Mouse (Mus musculus): ENCODE measurements around the gene Cbfa2t2. TPM values are rescaled to one million over a fixed set of nuclear protein-coding genes. Genes with fewer than 3 reads are reported as not detected.
A peak's percentile ranks its signal among the peaks of the same experiment; 100 is the strongest.

Gene Cbfa2t2
- total RNA-seq, 2 experiments from 2014 or later: 23.9 to 35.6 TPM

- no peak for DNase-seq
Observed at GRCm38 (mm10) chr2:154425522-154425921, 10.8 kb upstream of the Cbfa2t2 start.

DNA sequence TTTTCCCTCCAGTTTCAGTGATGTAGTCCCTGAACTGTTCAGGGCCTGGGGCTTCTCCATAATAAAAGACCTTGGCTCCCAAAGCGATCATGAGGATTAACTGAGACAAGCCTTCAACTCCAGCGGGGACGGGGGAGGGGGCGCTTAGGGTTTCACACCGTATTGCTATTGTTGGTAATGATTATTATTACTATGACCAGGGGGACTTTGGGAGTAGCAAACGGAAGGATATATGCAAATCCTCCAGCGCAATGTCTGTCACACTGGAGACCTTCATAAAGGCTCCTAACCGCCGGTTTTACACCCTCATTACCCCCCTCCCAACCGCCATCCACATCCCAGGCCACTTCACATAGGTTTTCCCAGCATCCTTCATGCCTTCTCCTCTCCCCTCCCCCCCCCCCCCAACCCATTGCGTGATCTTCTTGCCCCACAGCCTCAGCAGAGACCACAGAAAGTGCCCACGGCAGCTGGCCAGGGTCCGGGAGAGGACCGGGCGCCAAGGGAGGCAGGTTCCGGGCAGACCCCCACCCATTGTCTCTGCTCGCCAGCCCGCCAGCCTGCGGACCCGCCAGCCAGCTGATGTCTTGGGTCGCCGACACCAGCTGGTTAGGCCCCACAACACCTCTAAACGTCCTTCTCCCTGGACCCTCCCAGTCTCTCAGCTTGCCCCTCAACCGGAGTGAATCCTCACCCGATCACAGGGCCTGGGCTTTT lies 9.9 kb upstream of the Cbfa2t2 start:
- no peak for DNase-seq

DNA sequence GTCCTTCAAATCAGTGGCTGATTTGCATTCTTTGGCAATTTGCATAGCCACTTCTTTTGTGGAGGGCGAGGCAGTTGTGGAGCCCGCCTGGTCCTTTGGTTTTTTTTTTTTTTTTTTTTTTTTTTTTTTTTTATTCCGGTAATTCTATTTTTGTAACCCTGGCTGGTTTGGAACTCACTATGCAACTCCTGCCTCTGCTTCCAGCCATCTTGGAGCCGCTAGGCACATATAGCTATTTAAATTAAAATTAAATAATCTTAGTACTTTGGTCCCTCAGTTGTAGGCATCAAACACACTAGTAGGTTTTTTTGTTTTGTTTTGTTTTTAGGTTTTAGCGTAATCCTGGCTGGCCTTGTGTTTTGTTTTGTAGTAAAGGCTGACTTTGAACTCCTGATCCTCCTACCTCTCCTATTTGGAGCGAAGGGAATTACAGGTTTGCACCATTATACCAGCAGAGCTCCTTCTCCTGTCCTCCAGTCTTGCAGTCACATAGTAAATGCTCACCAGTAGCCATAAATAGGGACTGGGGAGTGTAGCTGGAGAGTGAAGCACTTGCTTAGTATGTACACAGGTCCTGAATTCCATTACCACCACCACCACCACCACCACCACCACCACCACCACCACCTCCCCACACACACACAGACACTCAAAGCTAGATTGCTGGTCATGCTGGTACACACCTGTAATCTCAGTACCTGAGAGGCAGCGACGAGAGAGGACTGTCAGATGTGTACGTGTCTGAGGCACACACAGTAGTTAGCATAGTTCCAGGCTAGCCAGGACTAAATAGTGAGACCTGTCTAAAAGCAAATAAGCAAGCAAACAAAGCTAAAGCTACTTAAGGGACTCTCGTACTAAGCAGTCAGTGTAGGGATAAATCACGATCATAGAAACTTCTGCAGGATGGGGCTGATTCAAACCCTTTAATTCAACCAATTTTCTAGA lies 9.1 kb upstream of the Cbfa2t2 start:
- DNase-seq: no peak

DNA sequence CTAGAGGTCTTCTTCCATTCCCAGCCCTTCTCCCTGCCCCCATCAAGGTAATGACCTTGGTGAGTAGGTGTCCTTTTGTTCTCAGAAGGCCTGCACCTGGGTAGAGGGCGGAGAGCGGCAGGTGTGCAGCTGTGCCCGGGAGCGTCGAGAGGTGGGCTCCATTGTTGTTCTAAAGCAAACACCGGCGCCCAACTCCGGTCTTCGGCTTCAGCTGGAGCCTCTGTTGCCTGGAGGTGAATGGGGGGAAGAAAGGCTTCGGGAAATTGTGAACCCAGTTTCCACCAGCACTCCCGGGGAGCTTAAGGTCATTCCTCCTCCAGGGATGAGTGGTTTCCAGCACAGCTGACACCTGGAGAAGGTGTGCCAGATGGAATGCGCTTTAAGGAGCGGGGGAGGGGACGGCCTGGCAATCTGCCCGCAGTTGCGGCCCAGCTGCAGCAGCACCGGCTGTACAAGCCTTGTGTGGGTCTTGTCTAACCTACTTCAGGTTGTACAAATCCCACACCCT lies 8.4 kb upstream of the Cbfa2t2 start:
- DNase-seq: peak; percentile 48

DNA sequence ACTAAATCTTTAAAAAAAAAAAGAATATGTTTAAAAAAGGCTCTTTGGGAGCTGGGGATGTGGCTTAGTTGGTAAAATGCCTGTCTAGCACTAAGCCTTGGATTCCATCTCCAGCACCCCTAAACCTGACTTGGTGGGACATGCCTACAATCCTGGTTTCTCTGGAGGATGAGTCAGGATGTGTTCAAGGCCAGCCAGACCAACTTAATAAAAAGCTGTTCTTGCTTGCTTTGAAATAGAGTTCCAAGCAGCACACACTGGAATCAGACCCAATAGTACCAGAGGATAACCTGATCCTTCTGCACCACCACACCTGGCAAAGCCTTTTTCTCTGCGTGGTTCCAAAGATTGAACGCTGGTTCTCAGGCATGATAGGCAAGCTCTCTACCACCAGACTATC lies 5.7 kb upstream of the Cbfa2t2 start:
- no peak for DNase-seq

GRCm38 (mm10) chr2:154432696-154433095 lies 3.6 kb upstream of the Cbfa2t2 start:
- DNase-seq: no peak

DNA sequence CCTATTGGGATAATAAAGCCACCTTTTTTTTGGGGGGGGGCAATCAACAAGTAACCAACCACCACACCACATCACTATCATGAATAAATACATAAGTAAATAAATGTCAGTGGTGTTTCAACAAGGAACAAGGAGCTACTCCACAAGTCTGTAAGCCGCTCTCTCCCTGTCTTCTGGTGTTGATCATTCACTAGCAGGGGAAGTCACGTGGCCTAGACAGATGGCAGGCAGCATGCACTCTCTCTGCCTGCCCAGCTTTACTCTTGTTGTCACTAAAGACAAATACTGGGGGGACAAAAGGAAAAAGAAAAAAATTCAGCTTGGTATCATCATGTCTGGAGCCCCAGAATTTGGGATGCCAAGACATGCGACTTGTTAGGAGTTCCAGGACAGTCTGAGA lies 2.9 kb upstream of the Cbfa2t2 start:
- DNase-seq: no peak

- no peak for DNase-seq
Observed at GRCm38 (mm10) chr2:154434690-154435089, 1.6 kb upstream of the Cbfa2t2 start.

GRCm38 (mm10) chr2:154436076-154436457 lies 214 bp upstream of the Cbfa2t2 start:
- DNase-seq: peak; percentile 99

GRCm38 (mm10) chr2:154437191-154437527 lies 878 bp downstream of the Cbfa2t2 start:
- no peak for DNase-seq

GRCm38 (mm10) chr2:154440453-154440852 lies 4.2 kb downstream of the Cbfa2t2 start:
- no peak for DNase-seq

GRCm38 (mm10) chr2:154447821-154448220 lies 11.5 kb downstream of the Cbfa2t2 start:
- no peak for DNase-seq

DNA sequence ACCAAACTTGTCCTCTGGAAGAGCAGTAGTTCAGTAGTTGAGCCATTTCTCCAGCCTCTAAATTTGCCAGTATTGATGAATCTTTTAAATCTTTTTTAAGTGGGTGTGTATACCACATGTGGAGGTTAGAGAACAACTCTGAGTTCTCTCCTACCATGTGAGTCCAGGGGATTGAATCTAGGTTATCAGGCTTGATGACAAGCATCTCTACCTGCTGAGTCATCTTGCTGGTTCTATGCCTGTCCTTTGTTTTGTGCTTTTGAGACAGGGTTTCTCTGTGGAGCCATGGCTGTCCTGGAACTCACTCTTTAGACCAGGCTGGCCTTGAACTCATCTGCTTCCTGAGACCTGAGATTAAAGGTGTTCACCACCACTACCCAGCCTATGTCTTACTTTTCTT lies 12.4 kb downstream of the Cbfa2t2 start:
- DNase-seq: no peak

DNA sequence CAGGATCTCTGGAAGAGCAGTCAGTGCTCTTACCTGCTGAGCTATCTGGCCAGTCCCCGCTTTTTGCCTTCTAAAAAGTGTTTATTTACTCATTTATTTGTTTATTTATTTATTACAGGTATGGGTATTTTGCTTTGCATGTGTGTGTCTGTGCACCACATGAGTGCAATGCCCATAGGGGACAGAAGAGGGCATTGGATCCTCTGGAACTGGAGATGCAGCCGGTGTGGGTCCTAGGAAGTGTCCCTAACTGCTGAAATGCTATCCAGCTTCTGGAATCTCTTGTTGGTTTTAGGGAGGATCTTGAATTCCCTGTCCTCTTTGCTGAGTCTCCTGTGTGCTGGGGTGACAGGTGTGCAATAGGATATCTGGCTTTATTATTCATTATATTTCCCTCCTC lies 16.7 kb downstream of the Cbfa2t2 start:
- DNase-seq: no peak

- no peak for DNase-seq
Observed at GRCm38 (mm10) chr2:154454099-154454498, 17.8 kb downstream of the Cbfa2t2 start.

DNA sequence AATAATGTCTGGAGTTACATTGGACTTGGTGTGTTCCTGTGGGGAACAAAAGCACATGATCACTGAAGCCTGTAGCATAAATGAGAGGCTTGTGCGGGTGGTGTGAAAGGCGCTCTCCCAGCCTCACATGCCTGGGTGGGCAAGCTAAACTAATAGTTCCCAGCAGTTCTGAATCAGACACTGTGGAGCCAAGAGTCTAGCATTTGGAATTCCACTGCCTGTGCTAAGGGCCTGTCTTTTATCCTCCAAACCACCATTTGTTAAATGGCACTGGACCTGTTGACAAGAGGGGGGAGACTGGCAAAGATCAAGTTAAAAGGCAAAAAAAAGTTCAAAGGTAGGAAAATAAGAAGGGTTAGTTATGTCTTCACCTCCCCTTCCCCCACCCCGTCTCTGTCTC lies 18.3 kb downstream of the Cbfa2t2 start:
- DNase-seq: no peak

GRCm38 (mm10) chr2:154455776-154456175 lies 19.5 kb downstream of the Cbfa2t2 start:
- peak; percentile 25 for DNase-seq

DNA sequence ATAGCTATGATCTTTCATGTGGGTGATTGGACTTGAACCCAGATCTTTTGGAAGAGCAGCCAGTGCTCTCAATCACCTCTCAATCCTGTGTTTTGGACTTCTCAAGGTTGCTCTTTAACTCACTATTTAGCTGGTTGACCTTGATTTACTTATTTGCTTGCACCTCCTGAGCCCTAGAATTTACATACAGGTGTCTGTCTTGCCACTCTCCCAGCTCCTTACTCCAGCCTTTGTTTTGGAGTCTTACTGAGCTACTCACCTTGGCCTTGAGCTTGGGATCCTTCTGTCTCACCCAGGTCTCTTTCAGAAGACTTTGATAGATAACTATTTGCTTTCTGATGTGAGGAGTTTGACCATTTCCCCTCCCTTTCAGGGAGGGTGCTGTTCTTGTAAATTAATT lies 20.3 kb downstream of the Cbfa2t2 start:
- no peak for DNase-seq

- no peak for DNase-seq
Observed at GRCm38 (mm10) chr2:154459262-154459661, 23.0 kb downstream of the Cbfa2t2 start.

GRCm38 (mm10) chr2:154459851-154460250 lies 23.6 kb downstream of the Cbfa2t2 start:
- peak; percentile 75 for DNase-seq

GRCm38 (mm10) chr2:154463621-154464198 lies 27.4 kb downstream of the Cbfa2t2 start:
- DNase-seq: peak; percentile 11

DNA sequence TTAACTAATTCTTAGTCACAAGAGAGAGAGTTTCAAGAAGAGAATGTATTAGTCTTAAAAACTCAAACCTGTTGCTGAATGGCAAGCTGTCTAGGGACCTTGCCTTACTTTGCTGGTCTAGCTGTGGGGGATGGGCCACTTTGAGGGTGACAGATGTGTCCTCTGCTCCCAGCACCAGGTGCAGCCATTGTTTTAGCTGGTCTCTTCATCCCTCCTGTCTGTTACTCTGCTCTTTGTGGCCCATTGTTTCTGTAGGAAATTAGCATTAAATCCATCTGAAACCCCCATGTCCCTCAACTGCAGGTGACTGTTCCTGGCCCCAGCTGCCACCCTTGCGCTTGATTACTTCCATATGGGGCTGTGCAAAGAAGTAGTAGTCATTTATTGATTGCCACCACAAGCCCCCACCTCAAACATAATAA lies 29.6 kb downstream of the Cbfa2t2 start:
- no peak for DNase-seq

DNA sequence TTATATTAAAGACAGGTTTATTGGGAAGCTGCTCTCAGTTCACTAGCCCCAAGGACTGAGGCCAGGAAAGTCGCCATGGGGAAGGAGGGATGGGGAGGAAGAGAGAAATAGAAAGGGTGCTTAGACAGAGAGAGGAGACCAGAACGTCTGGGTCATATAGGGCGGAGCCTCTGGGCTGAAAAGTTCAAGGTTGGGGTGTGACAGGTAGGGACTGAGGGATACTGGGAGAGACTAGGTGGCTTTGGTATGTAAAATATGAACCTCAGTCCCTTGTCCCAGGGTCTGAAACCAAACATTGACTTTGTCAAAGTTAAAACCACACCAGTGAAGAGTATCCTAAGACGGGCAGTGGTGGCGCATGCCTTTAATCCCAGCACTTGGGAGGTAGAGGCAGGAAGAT lies 30.9 kb downstream of the Cbfa2t2 start:
- DNase-seq: no peak
